Mouse (Mus musculus) embryonic facial prominence, embryonic 15.5 days (tissue): ENCODE data around the gene Tubg1. TPM values are rescaled to one million over a fixed set of nuclear protein-coding genes. Genes with fewer than 3 reads are reported as not detected.

Experiments used
- ATAC-seq: fragments of 200-750 bp; cut with Nextera tagmentation; 2 replicates; pipeline ENCODE4 v1.8.0; 2017; ENCODE audit warnings: low read depth, moderate TSS enrichment; ENCODE audit not compliant: insufficient number of reproducible peaks, low FRiP score, low TSS enrichment
- H3K27ac ChIP-seq: fragments of 300-500 bp; sonication (generic); replicated peaks from 2 replicates; pipeline ENCODE4 v1.5.1; 2015; ENCODE audit warnings: mild to moderate bottlenecking, inconsistent platforms
- H3K27me3 ChIP-seq: fragments of 300-500 bp; sonication (generic); 2 replicates; pipeline ENCODE4 v1.6.1; 2015; ENCODE audit warnings: inconsistent platforms
- H3K36me3 ChIP-seq: fragments of 300-500 bp; sonication (generic); 2 replicates; pipeline ENCODE4 v1.6.1; 2015; ENCODE audit warnings: mild to moderate bottlenecking, inconsistent platforms
- H3K4me1 ChIP-seq: fragments of 300-500 bp; sonication (generic); 2 replicates; pipeline ENCODE4 v1.6.1; 2015; ENCODE audit warnings: inconsistent platforms
- H3K4me2 ChIP-seq: fragments of 300-500 bp; sonication (generic); replicated peaks from 2 replicates; pipeline ENCODE4 v1.6.1; 2015; ENCODE audit warnings: mild to moderate bottlenecking, inconsistent platforms
- H3K4me3 ChIP-seq: fragments of 300-500 bp; sonication (generic); replicated peaks from 2 replicates; pipeline ENCODE4 v1.5.1; 2015; ENCODE audit warnings: mild to moderate bottlenecking, inconsistent platforms
- H3K9ac ChIP-seq: fragments of 300-500 bp; sonication (generic); 2 replicates; pipeline ENCODE4 v1.6.1; 2015; ENCODE audit warnings: inconsistent platforms
- H3K9me3 ChIP-seq: fragments of 300-500 bp; sonication (generic); replicated peaks from 2 replicates; pipeline ENCODE4 v1.6.1; 2016; ENCODE audit warnings: inconsistent platforms
- WGBS: fragments of 180-500 bp; shearing (Covaris S2); methylation state at CpG from one replicate; pipeline ENCODE4 v1.1.7; 2015; 5-methylcytosine and 5-hydroxymethylcytosine counted together
- polyA plus RNA-seq: library from polyadenylated mRNA; unstranded; fragments of >200 nt; fragmentation: Nextera tagmentation; extraction: Ambion mirVana; gene quantifications from 2 replicates; pipeline ENCODE4 v1.2.1, GENCODE M21; 2015

Gene Tubg1
- polyA plus RNA-seq: 69.7 and 73.4 TPM in 2 replicates

- no peaks in the 10 kb centered on the region for H3K27me3 ChIP-seq
- peak within 1 kb of the TSS; percentile 99 for H3K4me3 ChIP-seq
- peak within 1 kb of the TSS; percentile 96 for H3K9ac ChIP-seq
- H3K36me3 ChIP-seq: peaks cover 27% of the 10 kb centered on the region
- H3K4me1 ChIP-seq: peaks cover 36% of the 10 kb centered on the region
- peak within 1 kb of the TSS; percentile 82 for H3K4me2 ChIP-seq
- no peaks in the 10 kb centered on the region for H3K9me3 ChIP-seq
- peak; percentile 94 for ATAC-seq
- WGBS: under 1% methylated on average over 61 of the region's 61 CpGs
- peak within 1 kb of the TSS; percentile 93 for H3K27ac ChIP-seq
These were observed at the start of gene Tubg1, which contains the start of gene Retreg3 for GRCm38 (mm10) chr11:101119761-101120544. TSS of gene Tubg1 (plus strand) at chr11:101119938. TSS of gene Retreg3 (minus strand) at chr11:101119893.

- no peaks in the 10 kb centered on the region for H3K9me3 ChIP-seq
- H3K27me3 ChIP-seq: peaks cover 6% of the 10 kb centered on the region; the same call in 1 of the 2 replicates
- WGBS: under 1% methylated on average over 36 of the region's 36 CpGs
- peak overlapping the region; percentile 96 for H3K4me2 ChIP-seq
- peak overlapping the region; percentile 74 for H3K4me3 ChIP-seq
- ATAC-seq: peak; percentile 55; the same call in 1 of the 2 replicates
- no peak overlapping the region for H3K27ac ChIP-seq
- H3K4me1 ChIP-seq: peaks cover 25% of the 10 kb centered on the region
- no peaks in the 10 kb centered on the region for H3K36me3 ChIP-seq
- H3K9ac ChIP-seq: peak overlapping the region; percentile 55
These were observed 49.6 kb upstream of the Tubg1 start for GRCm38 (mm10) chr11:101070189-101070527.

GRCm38 (mm10) chr11:101070987-101071386 lies 48.8 kb upstream of the Tubg1 start:
- Histone ChIP-seq H3K9ac (no peak overlapping the region), H3K4me3 (peak overlapping the region; percentile 74)

GRCm38 (mm10) chr11:101071810-101072428 lies 47.8 kb upstream of the Tubg1 start:
- no peak overlapping the region for H3K27ac ChIP-seq
- H3K36me3 ChIP-seq: no peaks in the 10 kb centered on the region
- no peak overlapping the region for H3K4me3 ChIP-seq
- no peak for ATAC-seq
- H3K9me3 ChIP-seq: no peaks in the 10 kb centered on the region
- no peak overlapping the region for H3K4me2 ChIP-seq
- H3K27me3 ChIP-seq: peaks cover 13% of the 10 kb centered on the region
- no peak overlapping the region for H3K9ac ChIP-seq
- peaks cover 16% of the 10 kb centered on the region for H3K4me1 ChIP-seq
- 69% methylated on average over 14 of the region's 14 CpGs for WGBS

More at GRCm38 (mm10) chr11:101070987-101071386, 48.8 kb upstream of the Tubg1 start:
- no peaks in the 10 kb centered on the region for H3K36me3 ChIP-seq
- H3K27ac ChIP-seq: no peak overlapping the region
- no peaks in the 10 kb centered on the region for H3K9me3 ChIP-seq
- peaks cover 6% of the 10 kb centered on the region; the same call in 1 of the 2 replicates for H3K27me3 ChIP-seq
- H3K4me2 ChIP-seq: peak overlapping the region; percentile 96; the same call in 1 of the 2 replicates
- no peak for ATAC-seq
- WGBS: 71% methylated on average over 6 of the region's 6 CpGs
- H3K4me1 ChIP-seq: peaks cover 25% of the 10 kb centered on the region

- H3K9ac ChIP-seq: no peak within 1 kb of the TSS
- 64% methylated on average over 9 of the region's 9 CpGs for WGBS
- no peak within 1 kb of the TSS for H3K4me3 ChIP-seq
- peaks cover 50% of the 10 kb centered on the region for H3K27me3 ChIP-seq
- H3K36me3 ChIP-seq: no peaks in the 10 kb centered on the region
- peaks cover 18% of the 10 kb centered on the region for H3K4me1 ChIP-seq
- no peak within 1 kb of the TSS for H3K4me2 ChIP-seq
- H3K9me3 ChIP-seq: no peaks in the 10 kb centered on the region
- no peak for ATAC-seq
- no peak within 1 kb of the TSS for H3K27ac ChIP-seq
These were observed 41.6 kb upstream of the Tubg1 start, which contains the start of gene Hsd17b1 for GRCm38 (mm10) chr11:101078121-101078520. TSS of gene Hsd17b1 (plus strand) at chr11:101078411.

- ATAC-seq: no peak
- Histone ChIP-seq H3K36me3 (peaks cover 4% of the 10 kb centered on the region; the same call in 1 of the 2 replicates), H3K9me3 (no peaks in the 10 kb centered on the region), H3K9ac (no peak overlapping the region), H3K27me3 (peaks cover 50% of the 10 kb centered on the region), H3K27ac (no peak overlapping the region), H3K4me1 (peaks cover 28% of the 10 kb centered on the region), H3K4me2 (peak overlapping the region; percentile 41), H3K4me3 (peak overlapping the region; percentile 28)
- WGBS: 4% methylated on average over 27 of the region's 27 CpGs
These were observed 40.0 kb upstream of the Tubg1 start for GRCm38 (mm10) chr11:101079746-101080145.

- Histone ChIP-seq H3K36me3 (peaks cover 8% of the 10 kb centered on the region; the same call in 1 of the 2 replicates), H3K9me3 (no peaks in the 10 kb centered on the region), H3K27ac (no peak overlapping the region), H3K9ac (no peak overlapping the region), H3K27me3 (peaks cover 50% of the 10 kb centered on the region), H3K4me3 (no peak overlapping the region), H3K4me2 (no peak overlapping the region), H3K4me1 (peaks cover 28% of the 10 kb centered on the region)
- 61% methylated on average over 5 of the region's 5 CpGs for WGBS
- ATAC-seq: no peak
These were observed 39.3 kb upstream of the Tubg1 start for GRCm38 (mm10) chr11:101080421-101080820.

- no peak for ATAC-seq
- WGBS: 7% methylated on average over 10 of the region's 10 CpGs
- peaks cover 45% of the 10 kb centered on the region for H3K27me3 ChIP-seq
- peak overlapping the region; percentile 71 for H3K4me3 ChIP-seq
- H3K4me1 ChIP-seq: peaks cover 39% of the 10 kb centered on the region
- H3K27ac ChIP-seq: peak overlapping the region; percentile 90
- peak overlapping the region; percentile 97 for H3K4me2 ChIP-seq
- H3K9ac ChIP-seq: peak overlapping the region; percentile 28
- H3K9me3 ChIP-seq: no peaks in the 10 kb centered on the region
- H3K36me3 ChIP-seq: peaks cover 14% of the 10 kb centered on the region; the same call in 1 of the 2 replicates
These were observed 38.1 kb upstream of the Tubg1 start for GRCm38 (mm10) chr11:101081659-101082058.

GRCm38 (mm10) chr11:101082208-101083082 lies 37.3 kb upstream of the Tubg1 start, which contains the start of gene Coasy:
TSS of gene Coasy (plus strand) at chr11:101082565.
- WGBS: under 1% methylated on average over 51 of the region's 51 CpGs
- Histone ChIP-seq H3K9ac (peak within 1 kb of the TSS; percentile 88), H3K4me3 (peak within 1 kb of the TSS; percentile 71), H3K4me2 (peak within 1 kb of the TSS; percentile 97), H3K9me3 (no peaks in the 10 kb centered on the region), H3K27me3 (peaks cover 38% of the 10 kb centered on the region), H3K4me1 (peaks cover 42% of the 10 kb centered on the region), H3K36me3 (peaks cover 14% of the 10 kb centered on the region; the same call in 1 of the 2 replicates), H3K27ac (peak within 1 kb of the TSS; percentile 92)
- ATAC-seq: peak; percentile 91

- Histone ChIP-seq H3K4me3 (peak overlapping the region; percentile 71), H3K4me2 (peak overlapping the region; percentile 97), H3K9ac (peak overlapping the region; percentile 88), H3K27ac (peak overlapping the region; percentile 92), H3K4me1 (peaks cover 49% of the 10 kb centered on the region), H3K27me3 (peaks cover 30% of the 10 kb centered on the region), H3K9me3 (no peaks in the 10 kb centered on the region), H3K36me3 (peaks cover 14% of the 10 kb centered on the region; the same call in 1 of the 2 replicates)
- no peak for ATAC-seq
- WGBS: 30% methylated on average over 19 of the region's 19 CpGs
These were observed 36.5 kb upstream of the Tubg1 start for GRCm38 (mm10) chr11:101083083-101083697.
